Mouse (Mus musculus) hematopoietic stem cell, adult 5-6 weeks (primary cell): ENCODE measurements around the gene Fbxo36. TPM values are rescaled to one million over a fixed set of nuclear protein-coding genes. Genes with fewer than 3 reads are reported as not detected.

Source experiments
- ATAC-seq, 2 experiments: fragments of 125-278 bp in 1 of 2; replicated peaks in 1 of 2; 2 replicates each; pipeline ENCODE4 v1.8.0; 2016 to 2017; ENCODE audit warnings: inconsistent platforms in 2 of 2, mild to moderate bottlenecking in 2 of 2, moderate number of reproducible peaks in 2 of 2, low read depth in 1 of 2, moderate TSS enrichment in 1 of 2; ENCODE audit not compliant: low FRiP score in 2 of 2, poor library complexity in 2 of 2, severe bottlenecking in 2 of 2, insufficient read depth in 1 of 2, low TSS enrichment in 1 of 2
- total RNA-seq: library from RNA; stranded (forward); fragments of 172-1452, 232-1000 nt; gene quantifications from 2 replicates; pipeline ENCODE4 v1.2.3, GENCODE M21; 2017

The Fbxo36 gene
- total RNA-seq, 1 experiment from 2014 or later: 3.1 TPM

DNA sequence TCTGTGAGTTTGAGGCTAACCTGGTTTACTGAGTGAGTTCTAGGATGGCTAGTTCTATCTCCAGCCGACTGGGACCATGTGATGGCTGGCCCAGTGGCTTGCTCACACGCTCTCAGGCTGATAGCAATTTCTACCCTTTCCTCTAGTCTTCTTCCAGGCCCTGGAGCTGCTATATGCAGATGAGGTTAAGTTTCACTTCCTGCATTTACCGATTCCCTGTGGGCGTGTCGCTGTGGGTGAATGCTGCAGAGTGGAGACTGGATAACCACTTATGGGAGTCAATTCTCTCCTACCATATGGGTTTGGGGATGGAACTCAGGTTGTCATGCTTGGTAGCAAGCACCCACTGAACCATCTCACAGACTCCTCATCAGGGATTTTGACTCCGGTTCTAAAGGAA, 84.5 kb downstream of the Fbxo36 start:
- peak; percentile 53 to 84 for ATAC-seq

DNA sequence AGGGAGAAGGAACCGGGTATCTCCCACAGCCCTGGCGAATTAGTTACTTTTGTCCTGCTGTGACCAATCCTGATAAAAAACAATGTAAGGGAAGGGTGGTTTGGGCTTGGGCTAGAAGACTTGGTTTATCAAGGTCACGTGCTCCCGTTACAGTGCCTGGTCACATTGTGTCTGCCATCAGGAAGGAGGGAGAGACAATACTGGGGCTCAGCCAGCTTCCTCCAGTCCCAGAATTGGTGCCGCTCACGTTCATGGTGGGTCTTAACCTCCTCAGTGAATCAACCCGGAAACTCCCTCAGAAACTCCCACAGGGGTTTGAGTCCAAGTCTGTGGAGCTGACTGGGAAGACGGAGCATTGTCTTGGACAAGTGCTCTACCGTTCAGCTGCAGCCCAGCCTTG, 86.0 kb downstream of the Fbxo36 start:
- ATAC-seq: no peak

DNA sequence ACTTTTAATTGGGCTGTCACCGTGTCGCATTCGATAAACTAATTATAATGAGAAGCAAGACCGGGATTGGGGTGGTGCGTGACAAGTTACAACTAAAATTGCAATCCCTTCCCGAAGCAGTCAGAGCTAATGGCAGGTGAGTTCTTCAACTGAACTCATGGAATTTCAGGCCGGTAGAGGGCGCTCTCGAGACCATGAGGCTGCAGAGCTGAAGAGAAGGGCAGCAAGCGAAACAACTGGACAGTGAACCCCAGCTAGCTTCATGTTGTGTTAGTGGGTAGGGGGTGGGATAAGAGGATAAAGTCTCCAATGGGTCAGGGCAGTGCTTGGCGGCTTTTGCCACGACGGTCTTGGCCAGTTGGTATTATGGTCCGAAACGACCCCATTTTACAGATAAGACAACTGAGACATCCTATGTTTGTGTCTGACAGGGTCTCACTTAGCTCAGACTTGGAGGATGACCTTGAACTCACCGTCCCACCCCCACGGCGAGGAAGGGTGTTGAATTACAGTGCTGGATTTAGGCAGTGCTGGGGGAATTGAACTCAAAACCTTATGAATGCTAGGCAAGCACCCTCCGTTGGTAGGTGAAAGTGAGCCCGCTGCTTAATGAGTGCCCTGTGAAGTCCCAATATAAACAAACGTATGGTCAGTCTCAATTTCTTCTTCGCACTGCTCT, 94.0 kb downstream of the Fbxo36 start:
- ATAC-seq: peak; percentile 39 to 47; a peak in 2 of 4 replicates

DNA sequence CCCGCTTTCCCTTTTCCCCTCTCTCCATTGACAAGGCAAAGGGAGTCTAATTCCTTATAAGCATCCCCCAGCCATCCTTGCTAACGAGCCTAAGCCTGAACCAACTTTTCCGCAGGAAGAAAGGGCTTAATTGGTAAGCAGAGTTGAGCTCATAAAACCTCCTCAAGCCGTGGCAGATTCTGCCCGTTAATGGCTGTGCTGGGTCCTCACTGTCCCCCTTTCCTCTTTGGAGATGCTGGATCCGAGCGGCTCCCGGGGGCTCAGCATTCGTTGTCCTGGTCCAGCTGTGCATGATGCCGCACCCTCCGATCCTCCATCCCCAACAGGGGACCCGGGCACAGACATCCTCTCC, 94.5 kb downstream of the Fbxo36 start:
- no peak for ATAC-seq

DNA sequence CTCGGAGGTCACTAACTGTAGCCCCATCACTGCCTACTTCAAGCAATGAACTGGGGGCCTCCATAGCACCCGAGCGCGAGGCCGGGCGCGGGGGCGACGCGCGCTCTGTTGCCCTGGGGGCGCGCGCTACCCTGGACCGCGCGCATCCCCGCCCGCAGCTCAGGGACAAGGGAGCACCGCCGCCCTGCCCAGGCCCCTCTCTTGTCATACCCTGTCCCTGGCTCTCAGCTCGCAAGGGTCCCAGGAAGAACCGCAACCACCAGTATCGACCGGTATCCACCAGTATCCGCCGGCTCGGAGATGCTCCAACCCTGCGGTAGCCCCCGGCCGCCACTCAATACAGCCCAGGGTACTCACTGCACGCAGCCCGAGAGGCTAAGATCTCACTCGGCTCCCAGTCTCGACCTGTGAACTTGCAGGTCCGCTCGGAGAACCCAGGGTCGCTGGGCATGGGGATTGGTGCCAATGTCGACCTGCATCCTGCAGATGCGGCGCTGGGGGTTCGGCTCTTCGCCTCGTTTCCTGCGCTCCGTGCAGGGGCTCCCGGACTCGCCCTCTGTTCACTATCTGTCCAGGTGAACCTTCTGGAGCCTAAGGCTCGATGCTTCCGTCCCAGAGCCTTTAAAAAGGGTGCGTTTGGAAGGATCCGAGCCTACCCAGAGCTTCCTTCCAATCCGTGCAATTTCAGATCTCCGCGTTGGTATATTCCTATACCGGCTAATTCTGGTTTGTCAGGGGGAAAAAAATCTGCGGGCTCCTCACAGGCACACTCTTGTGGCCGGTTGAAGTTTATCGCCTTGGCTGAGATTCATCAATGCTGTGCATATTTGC, 95.1 kb downstream of the Fbxo36 start, which contains the start of gene Slc16a14:
TSS of gene Slc16a14 (minus strand) at position 632 of the 831 bp plus-strand sequence.
- peak; percentile 38 to 52; a peak in 3 of 4 replicates for ATAC-seq

DNA sequence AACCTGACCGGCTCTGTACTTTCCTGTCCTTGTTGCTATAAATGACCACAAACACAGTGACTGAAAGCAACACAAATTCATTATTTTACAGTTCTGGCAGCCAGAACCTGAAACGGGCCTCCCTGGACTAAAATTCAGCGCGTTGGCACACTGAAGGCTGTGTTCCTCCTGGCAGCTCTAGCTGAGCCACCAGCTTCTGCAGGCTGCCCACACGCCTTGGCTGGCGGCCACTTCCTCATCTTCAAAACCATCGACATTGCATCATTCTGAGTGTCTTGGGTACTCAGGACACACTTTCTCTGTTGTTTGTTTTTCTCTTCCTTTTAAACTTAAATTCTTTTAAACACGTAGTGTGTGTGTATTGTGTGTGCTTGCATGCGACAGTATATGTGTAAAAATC, 96.0 kb downstream of the Fbxo36 start:
- ATAC-seq: peak; percentile 84 to 88

DNA sequence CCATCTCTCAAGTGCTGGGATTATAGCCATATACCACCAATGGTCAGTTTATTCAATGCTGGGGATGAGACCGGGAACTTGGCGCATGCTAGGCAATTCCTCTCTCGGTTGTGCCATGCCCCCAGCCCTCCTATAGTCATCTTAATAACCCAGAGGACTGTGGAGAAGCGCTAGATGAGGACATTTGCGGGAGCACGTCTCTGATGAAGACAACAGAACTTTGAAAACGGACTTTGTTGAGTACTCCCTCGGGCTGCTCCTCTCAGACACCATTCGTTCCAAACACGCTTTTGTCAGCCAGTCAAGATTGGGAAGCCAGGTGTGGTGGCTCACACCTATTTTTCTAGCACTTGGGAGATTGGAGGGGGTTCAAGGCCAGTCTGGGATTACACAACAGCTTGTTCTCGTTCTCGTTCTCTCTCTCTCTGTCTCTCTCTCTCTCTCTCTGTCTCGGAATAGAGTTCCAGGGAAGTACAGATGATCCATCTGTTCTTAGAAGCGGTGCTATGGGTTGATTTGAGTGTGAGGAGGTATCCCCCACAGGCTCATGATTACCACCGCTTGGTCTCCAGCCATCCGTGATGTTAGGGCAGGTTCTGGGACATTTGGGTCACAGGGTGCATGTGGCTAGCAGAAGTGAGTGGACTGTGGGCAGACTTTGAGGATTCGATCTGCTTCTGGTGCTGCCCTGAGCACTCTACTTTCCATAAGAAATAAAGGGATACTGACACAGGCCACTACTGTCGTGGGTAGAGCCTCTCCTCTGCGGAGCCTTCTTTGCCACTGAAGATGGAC, 97.3 kb downstream of the Fbxo36 start:
- ATAC-seq: no peak

DNA sequence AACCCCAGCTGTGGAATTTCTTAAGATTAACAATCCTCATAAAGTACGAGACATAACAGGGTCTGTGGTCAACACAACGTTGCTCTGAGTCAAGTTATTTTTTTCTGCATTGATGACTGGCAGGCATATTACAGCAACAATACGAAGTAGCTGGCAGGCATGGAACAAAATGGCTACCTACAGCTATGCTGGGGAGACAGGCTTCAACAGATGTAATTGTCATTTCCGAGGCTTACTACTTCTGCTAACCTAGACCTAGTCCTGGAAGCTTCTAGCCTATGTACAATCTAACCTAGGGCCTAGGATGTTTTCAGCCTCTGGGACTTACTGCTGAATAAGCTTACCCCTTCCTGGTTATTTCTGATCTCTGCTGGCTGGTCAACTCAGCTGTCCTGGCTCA, 99.8 kb downstream of the Fbxo36 start:
- no peak for ATAC-seq

DNA sequence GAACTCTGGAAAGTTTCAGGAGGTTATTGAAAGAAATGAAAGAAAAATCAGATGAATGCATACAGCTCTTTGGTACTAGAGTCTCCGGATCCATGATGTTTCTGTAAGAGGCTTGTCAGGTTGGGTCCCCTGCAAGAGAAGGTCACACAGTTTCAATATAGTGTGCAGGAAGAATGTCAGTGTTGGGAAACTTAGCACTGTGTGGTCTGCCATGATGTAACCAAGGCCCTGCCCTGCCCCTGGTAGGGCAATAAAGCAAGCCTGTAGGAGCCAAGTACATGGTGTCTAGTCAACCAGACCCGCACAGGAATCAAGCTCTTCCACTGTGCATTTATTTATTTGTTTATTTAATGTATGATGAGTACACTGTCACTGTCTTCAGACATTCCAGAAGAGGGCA, 100.7 kb downstream of the Fbxo36 start:
- ATAC-seq: peak in 1 of 2 experiments; percentile 35; a peak in 1 of 4 replicates

DNA sequence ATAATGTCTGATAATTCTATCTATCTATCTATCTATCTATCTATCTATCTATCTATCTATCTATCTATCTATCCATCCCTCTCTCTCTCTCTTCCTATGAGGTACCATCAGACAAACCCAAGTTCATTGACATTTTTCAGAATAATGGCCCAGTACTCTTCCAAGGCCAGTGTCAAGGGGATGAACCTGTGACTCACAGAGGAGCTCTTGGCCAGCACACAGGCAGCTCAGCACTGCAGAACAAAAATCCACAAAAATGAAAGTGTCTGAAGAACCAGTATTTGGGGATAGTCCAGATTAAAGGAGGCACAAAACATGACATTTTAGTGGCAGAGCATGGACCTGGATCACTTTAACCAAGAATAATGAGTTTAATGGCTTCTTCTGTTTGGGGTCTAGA, 103.0 kb downstream of the Fbxo36 start:
- no peak for ATAC-seq

DNA sequence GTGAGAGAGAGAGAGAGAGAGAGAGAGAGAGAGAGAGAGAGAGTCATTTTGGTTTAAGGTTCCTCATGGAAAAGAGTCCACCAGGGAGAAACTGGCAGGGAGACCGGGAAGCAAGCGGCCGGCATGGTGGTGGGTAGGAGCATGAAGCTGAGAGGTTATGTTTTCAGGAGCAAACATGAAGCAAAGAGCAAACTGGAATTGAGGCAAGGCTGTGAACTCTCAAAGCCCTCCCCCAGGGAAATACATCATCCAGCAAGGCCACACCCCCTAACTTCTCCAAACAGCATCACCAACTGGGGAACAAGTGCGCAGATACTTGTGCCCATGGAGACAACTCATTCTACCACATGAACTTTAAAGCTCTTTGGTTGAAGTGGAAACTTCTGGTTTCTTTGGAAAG, 103.9 kb downstream of the Fbxo36 start:
- no peak for ATAC-seq

DNA sequence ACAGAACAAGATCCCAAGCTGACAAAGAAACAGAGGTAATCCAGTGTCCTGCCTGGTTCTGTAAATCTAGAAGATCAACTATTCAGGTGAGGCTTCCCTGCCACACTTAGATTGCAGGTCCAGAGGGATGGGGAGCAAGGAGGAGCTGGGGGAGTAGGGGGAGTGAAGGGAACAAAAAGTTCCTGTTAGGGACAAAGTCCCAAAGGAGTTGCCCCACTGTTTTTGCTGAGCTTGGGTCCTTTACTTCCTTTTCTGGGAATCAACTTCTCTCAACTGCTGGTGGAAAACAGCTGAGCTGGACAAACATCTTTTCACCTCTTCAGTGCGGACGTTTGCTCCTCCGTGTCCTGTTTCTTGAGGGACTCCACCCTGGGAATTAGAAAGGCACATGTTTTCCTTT, 106.3 kb downstream of the Fbxo36 start:
- no peak for ATAC-seq

DNA sequence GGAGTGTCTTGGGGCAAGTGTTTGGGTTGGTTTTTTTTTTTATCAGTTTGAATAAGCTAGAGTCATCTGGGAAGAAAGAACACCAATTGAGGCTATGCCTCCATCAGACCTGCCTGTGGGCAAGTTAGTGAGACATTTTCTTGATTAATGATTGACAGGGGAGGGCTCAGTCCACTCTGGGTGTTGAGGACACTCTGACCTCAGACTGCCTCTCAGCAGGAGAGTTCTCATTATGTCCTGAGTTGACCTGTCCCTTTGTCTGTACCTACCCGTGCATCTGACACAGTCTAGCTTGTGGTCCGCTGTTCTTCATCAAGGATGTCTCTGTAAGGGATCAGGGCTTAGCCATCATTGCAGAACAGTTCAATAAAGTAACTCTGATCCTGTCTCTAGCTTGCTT, 107.7 kb downstream of the Fbxo36 start:
- no peak for ATAC-seq

Other genes starting within 250 kb of the Fbxo36 start
- not detected in 2 replicates for gene Dner, start 143.6 kb upstream of the Fbxo36 start, total RNA-seq
- 256 and 273 TPM in 2 replicates for gene Trip12, start 675 bp downstream of the Fbxo36 start, total RNA-seq
- gene Slc16a14, start 95.3 kb downstream of the Fbxo36 start, total RNA-seq: not detected in 2 replicates